Mouse (Mus musculus): ENCODE data around the gene Inpp4a.

Gene Inpp4a

GRCm38 (mm10) chr1:37409647-37410046, 110.0 kb downstream of the Inpp4a start:
- DNase-seq (ENCODE audit: extremely low spot score), result no peak

- DNase-seq (ENCODE audit: extremely low spot score), result no peak
Measured at GRCm38 (mm10) chr1:37415394-37415793, 115.7 kb downstream of the Inpp4a start.

- no peak for DNase-seq (ENCODE audit: extremely low spot score)
Measured at GRCm38 (mm10) chr1:37419420-37419819, 119.8 kb downstream of the Inpp4a start.

- DNase-seq (ENCODE audit: extremely low spot score), result no peak
Measured at GRCm38 (mm10) chr1:37427144-37427875, 127.6 kb downstream of the Inpp4a start.

GRCm38 (mm10) chr1:37428911-37429310, 129.2 kb downstream of the Inpp4a start:
- no peak for DNase-seq (ENCODE audit: extremely low spot score)

GRCm38 (mm10) chr1:37429366-37430296, 130.0 kb downstream of the Inpp4a start, which contains the start of the genes Coa5 and Unc50:
Gene Coa5 (minus strand): TSS chr1:37430103.
Gene Unc50 (plus strand): TSS chr1:37430139.
- DNase-seq (ENCODE audit: extremely low spot score), result peak; percentile 89

- DNase-seq (ENCODE audit: extremely low spot score), result no peak
Measured at GRCm38 (mm10) chr1:37430297-37430840, 130.7 kb downstream of the Inpp4a start.

GRCm38 (mm10) chr1:37436419-37436818, 136.8 kb downstream of the Inpp4a start:
- no peak for DNase-seq (ENCODE audit: extremely low spot score)

GRCm38 (mm10) chr1:37442848-37443835, 143.5 kb downstream of the Inpp4a start:
- DNase-seq (ENCODE audit: extremely low spot score), result no peak

GRCm38 (mm10) chr1:37448361-37449095, 148.9 kb downstream of the Inpp4a start:
- DNase-seq (ENCODE audit: extremely low spot score), result peak; percentile 14

- DNase-seq (ENCODE audit: extremely low spot score), result no peak
Measured at GRCm38 (mm10) chr1:37451270-37451669, 151.6 kb downstream of the Inpp4a start.

- DNase-seq (ENCODE audit: extremely low spot score), result no peak
Measured at GRCm38 (mm10) chr1:37457546-37457945, 157.9 kb downstream of the Inpp4a start.
